Mouse (Mus musculus): ENCODE measurements around the gene Ezh1.

Ezh1 gene

GRCm38 (mm10) chr11:101180261-101180660, 46.0 kb downstream of the Ezh1 start:
- DNase-seq, result peak; percentile 29 to 31

GRCm38 (mm10) chr11:101179306-101179705, 47.0 kb downstream of the Ezh1 start:
- DNase-seq, result peak; percentile 70 to 76

GRCm38 (mm10) chr11:101178061-101179058, 47.9 kb downstream of the Ezh1 start:
- DNase-seq, result peak; percentile 63 to 65

- peak; percentile 93 to 95 for DNase-seq
Observed at GRCm38 (mm10) chr11:101176933-101177773, 49.1 kb downstream of the Ezh1 start.

GRCm38 (mm10) chr11:101176117-101176691, 50.1 kb downstream of the Ezh1 start:
- DNase-seq, result peak; percentile 84 to 86

- DNase-seq, result peak; percentile 81 to 86
Observed at GRCm38 (mm10) chr11:101175636-101176116, 50.6 kb downstream of the Ezh1 start.

GRCm38 (mm10) chr11:101174851-101175628, 51.2 kb downstream of the Ezh1 start, which contains the start of gene Ccr10:
TSS of gene Ccr10 (minus strand) at chr11:101175443.
- DNase-seq, result peak; percentile 61 to 65

- peak; percentile 66 to 78 for DNase-seq
Observed at GRCm38 (mm10) chr11:101174389-101174745, 51.9 kb downstream of the Ezh1 start.

GRCm38 (mm10) chr11:101173631-101174388, 52.5 kb downstream of the Ezh1 start:
- peak; percentile 80 to 82 for DNase-seq

- DNase-seq, result peak; percentile 49 to 73
Observed at GRCm38 (mm10) chr11:101173112-101173511, 53.2 kb downstream of the Ezh1 start.

GRCm38 (mm10) chr11:101172434-101172815, 53.8 kb downstream of the Ezh1 start:
- no peak for DNase-seq

- DNase-seq, result peak; percentile 84 to 86
Observed at GRCm38 (mm10) chr11:101171721-101172433, 54.4 kb downstream of the Ezh1 start.

GRCm38 (mm10) chr11:101170811-101171610, 55.3 kb downstream of the Ezh1 start, which contains the start of gene Plekhh3:
TSS of gene Plekhh3 (minus strand) at chr11:101171351.
- DNase-seq, result peak; percentile 94 to 96

GRCm38 (mm10) chr11:101170354-101170810, 55.9 kb downstream of the Ezh1 start, which contains the start of gene Cntnap1:
TSS of gene Cntnap1 (plus strand) at chr11:101170523.
- peak; percentile 77 to 82 for DNase-seq

- DNase-seq, result peak; percentile 65 to 74
Observed at GRCm38 (mm10) chr11:101169301-101170107, 56.8 kb downstream of the Ezh1 start.

- peak; percentile 20 to 56 for DNase-seq
Observed at GRCm38 (mm10) chr11:101168301-101168980, 57.8 kb downstream of the Ezh1 start.

GRCm38 (mm10) chr11:101167963-101168300, 58.3 kb downstream of the Ezh1 start:
- DNase-seq, result peak in 1 of 2 experiments; percentile 26
